Mouse (Mus musculus): ENCODE results near the gene Gpx7.
"Not testable (repeated sequence)": the region's sequence is repeated elsewhere in the genome, so short reads cannot be mapped to it uniquely, and the experiment has no call there.

Gpx7 gene

GRCm38 (mm10) chr4:108388741-108389140 is 18.0 kb downstream of the Gpx7 start:
- no peak for DNase-seq

GRCm38 (mm10) chr4:108387681-108388253 is 19.0 kb downstream of the Gpx7 start:
- peak; percentile 19 for DNase-seq

- no peak for DNase-seq
Measured at GRCm38 (mm10) chr4:108387106-108387505, 19.7 kb downstream of the Gpx7 start.

GRCm38 (mm10) chr4:108386087-108386486 is 20.7 kb downstream of the Gpx7 start:
- DNase-seq: no peak

- no peak for DNase-seq
Measured at GRCm38 (mm10) chr4:108383183-108383714, 23.5 kb downstream of the Gpx7 start, which contains the start of gene Shisal2a. Gene Shisal2a (minus strand): TSS chr4:108383349.

GRCm38 (mm10) chr4:108380146-108380545 is 26.6 kb downstream of the Gpx7 start:
- no peak for DNase-seq

GRCm38 (mm10) chr4:108379476-108379875 is 27.3 kb downstream of the Gpx7 start:
- DNase-seq: no peak

- DNase-seq: no peak
Measured at GRCm38 (mm10) chr4:108372166-108372565, 34.6 kb downstream of the Gpx7 start.

GRCm38 (mm10) chr4:108371421-108371820 is 35.3 kb downstream of the Gpx7 start:
- no peak for DNase-seq

GRCm38 (mm10) chr4:108370409-108370808 is 36.4 kb downstream of the Gpx7 start:
- DNase-seq: no peak

GRCm38 (mm10) chr4:108369254-108369653 is 37.5 kb downstream of the Gpx7 start:
- DNase-seq: no peak

- DNase-seq: no peak
Measured at GRCm38 (mm10) chr4:108364111-108364476, 42.7 kb downstream of the Gpx7 start.

GRCm38 (mm10) chr4:108363355-108364110 is 43.2 kb downstream of the Gpx7 start:
- DNase-seq: no peak

GRCm38 (mm10) chr4:108362321-108363261 is 44.2 kb downstream of the Gpx7 start:
- no peak for DNase-seq

- peak; percentile 26 for DNase-seq
Measured at GRCm38 (mm10) chr4:108360136-108361055, 46.4 kb downstream of the Gpx7 start.

GRCm38 (mm10) chr4:108358498-108358897 is 48.3 kb downstream of the Gpx7 start:
- DNase-seq: no peak

GRCm38 (mm10) chr4:108357458-108357857 is 49.3 kb downstream of the Gpx7 start:
- DNase-seq: no peak

- DNase-seq: not testable (repeated sequence)
Measured at GRCm38 (mm10) chr4:108353591-108353990, 53.2 kb downstream of the Gpx7 start.

GRCm38 (mm10) chr4:108350819-108351218 is 55.9 kb downstream of the Gpx7 start:
- no peak for DNase-seq

Measured in right cerebral cortex, postnatal 25 days (tissue).